Mouse (Mus musculus): ENCODE measurements around the gene Vangl2. TPM values are rescaled to one million over a fixed set of nuclear protein-coding genes. Genes with fewer than 3 reads are reported as not detected.

Vangl2 gene
- 49.4 and 52.1 TPM in 2 replicates for polyA plus RNA-seq (2015; fragmentation: Nextera tagmentation; extraction: Ambion mirVana)

DNA sequence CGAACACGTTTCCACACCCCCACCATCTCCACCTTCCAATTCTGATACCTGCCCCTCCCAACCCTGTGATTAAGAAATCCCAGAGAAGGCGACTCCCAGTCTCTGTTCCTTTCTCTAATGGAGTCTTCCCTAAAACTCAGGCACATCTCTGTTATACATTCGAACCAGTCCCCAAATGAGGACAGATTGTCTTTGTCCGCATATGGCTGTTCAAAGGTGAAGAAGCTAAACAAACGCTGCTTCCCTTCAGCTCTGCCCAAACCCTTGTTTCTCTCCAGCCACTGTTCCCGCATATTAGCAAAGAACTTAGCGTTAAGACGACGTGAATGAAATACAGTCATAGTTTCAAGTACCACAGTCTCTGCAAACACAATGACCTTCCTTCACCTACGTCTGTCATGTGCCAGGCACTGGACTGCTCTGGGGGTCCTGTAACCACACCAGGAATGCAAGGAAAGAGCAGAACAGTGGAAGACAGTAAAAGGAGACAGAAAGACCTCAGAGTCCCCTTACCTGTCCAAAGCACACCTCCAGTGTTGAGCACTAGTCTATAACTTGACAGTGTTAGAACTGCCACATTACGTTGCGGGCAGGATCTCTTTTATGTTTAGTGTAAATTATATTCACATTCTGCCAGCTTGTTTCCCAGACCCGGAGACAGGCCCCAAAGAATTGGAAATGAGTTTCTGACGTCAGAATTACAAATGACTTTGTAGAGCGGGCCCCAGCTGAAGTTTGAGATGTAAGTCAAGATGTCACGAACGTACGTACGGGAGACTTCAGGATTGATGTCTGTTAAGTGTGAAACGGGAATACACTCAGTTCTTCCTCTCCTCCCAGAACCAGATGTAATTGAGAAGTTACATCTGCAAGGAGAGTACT lies at the start of gene Vangl2:
Gene Vangl2, minus strand, starts transcription at position 51 of the 882 bp plus-strand sequence.
- 24% methylated on average over 21 of the region's 21 CpGs for WGBS
- Histone ChIP-seq H3K4me3 (peak within 1 kb of the TSS; percentile 73), H3K9ac (peak within 1 kb of the TSS; percentile 95), H3K4me1 (replicated peaks) (peaks cover 42% of the 10 kb centered on the region), H3K9me3 (no peaks in the 10 kb centered on the region), H3K4me2 (peak within 1 kb of the TSS; percentile 93), H3K27ac (peak within 1 kb of the TSS; percentile 98), H3K36me3 (no peaks in the 10 kb centered on the region), H3K27me3 (no peaks in the 10 kb centered on the region)
- ATAC-seq (ENCODE audit: low FRiP score), result no peak

DNA sequence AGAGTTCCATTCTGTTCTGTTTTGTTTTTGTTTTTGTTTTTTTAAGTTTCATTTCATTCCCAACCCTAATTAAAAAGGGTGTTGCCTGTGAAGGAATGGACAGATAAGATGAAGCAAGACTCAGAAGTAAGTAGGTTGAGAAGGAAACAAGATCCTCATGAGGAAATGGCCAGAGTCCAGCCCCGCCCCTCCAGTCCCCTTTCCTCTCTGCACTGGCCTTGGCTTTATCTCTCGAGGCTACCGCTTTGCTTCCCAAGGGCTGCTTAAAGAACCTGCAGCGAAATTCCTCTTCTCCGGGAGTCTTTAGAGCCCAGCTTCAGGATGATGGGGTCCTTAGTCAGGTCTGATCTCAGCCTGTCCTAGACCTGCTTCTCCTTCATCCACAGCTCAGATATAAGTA lies 49.7 kb upstream of the Vangl2 start:
- H3K27ac ChIP-seq, result no peak overlapping the region
- no peaks in the 10 kb centered on the region for H3K27me3 ChIP-seq
- H3K9ac ChIP-seq, result 0 out of 2 replicates have a peak overlapping the region, but pooled peaks have one; percentile 19
- H3K36me3 ChIP-seq, result peaks cover 68% of the 10 kb centered on the region
- H3K4me3 ChIP-seq, result no peak overlapping the region
- no peaks in the 10 kb centered on the region for H3K9me3 ChIP-seq
- H3K4me2 ChIP-seq, result no peak overlapping the region
- peaks cover 12% of the 10 kb centered on the region for H3K4me1 ChIP-seq (replicated peaks)
- WGBS, result 86% methylated on average over 5 of the region's 5 CpGs
- no peak for ATAC-seq (ENCODE audit: low FRiP score)

DNA sequence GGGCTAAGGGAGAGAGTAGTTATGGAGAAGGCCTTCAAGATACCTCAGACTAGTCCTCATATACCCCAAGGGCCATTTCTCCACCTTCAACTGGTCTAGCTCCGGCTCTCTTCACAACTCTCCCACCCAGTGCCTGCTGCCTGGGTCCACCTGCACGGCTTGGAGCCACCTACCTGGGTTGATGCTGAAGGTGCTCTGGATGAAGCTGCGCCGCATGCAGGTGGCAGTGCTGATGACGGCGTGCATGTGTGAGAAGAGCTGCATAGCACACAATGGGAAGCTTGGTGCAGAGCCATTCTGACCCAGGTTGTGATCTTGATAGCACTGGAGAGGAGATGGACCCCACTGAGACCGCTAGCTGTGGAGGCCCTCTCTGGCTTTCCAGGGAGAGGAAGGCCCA lies 44.4 kb upstream of the Vangl2 start:
- no peak overlapping the region for H3K27ac ChIP-seq
- H3K4me1 ChIP-seq (replicated peaks), result no peaks in the 10 kb centered on the region
- H3K36me3 ChIP-seq, result peaks cover 97% of the 10 kb centered on the region
- 97% methylated on average over 7 of the region's 7 CpGs for WGBS
- H3K4me2 ChIP-seq, result no peak overlapping the region
- no peaks in the 10 kb centered on the region for H3K27me3 ChIP-seq
- H3K9me3 ChIP-seq, result no peaks in the 10 kb centered on the region
- no peak overlapping the region for H3K4me3 ChIP-seq
- no peak overlapping the region for H3K9ac ChIP-seq
- ATAC-seq (ENCODE audit: low FRiP score), result no peak

DNA sequence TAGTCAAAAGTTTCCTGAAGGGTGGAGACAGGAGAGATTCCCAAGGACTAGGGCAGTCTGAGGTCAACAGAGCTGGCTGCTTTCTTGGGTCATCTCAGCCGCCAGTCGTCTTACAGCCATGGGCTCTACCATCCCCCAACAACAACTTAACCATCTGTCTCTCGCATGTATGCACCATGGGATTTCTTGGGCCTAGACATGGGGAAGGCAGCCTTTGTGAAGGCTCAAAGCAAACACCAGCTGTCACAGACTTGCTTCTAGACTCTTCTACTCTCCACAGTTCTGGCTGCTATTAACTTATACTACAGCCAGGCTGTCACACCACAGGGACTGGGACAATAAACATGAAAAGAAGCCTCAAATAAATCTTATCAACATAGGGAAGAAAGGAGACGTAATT lies 43.3 kb upstream of the Vangl2 start:
- Histone ChIP-seq H3K4me3 (no peak overlapping the region), H3K9me3 (no peaks in the 10 kb centered on the region), H3K27me3 (no peaks in the 10 kb centered on the region), H3K4me2 (no peak overlapping the region), H3K27ac (no peak overlapping the region), H3K4me1 (replicated peaks) (no peaks in the 10 kb centered on the region), H3K36me3 (peaks cover 100% of the 10 kb centered on the region), H3K9ac (no peak overlapping the region)
- no peak for ATAC-seq (ENCODE audit: low FRiP score)
- WGBS, result 56% methylated on average over 4 of the region's 4 CpGs

DNA sequence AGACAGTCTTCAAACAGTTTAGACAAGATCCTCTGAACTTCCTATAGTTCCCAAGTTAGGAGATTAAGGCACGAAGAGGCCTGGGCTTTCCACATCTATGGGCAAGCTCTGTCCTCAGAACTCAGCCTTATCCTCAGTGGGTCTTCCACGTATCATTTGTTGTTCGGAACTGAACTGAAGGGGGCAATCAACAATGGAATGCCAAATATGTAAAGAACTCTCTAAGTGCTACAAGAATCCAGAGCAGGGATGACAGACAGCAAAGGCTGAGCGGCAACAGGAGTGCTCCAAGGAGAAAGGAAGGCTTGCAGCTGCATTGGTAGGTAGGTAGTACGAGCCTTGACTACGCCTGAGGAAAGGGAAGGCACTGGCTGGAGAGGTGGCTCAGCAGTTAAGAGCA lies 42.0 kb upstream of the Vangl2 start:
- H3K9me3 ChIP-seq, result no peaks in the 10 kb centered on the region
- no peaks in the 10 kb centered on the region for H3K27me3 ChIP-seq
- H3K4me1 ChIP-seq (replicated peaks), result peaks cover 3% of the 10 kb centered on the region
- H3K36me3 ChIP-seq, result peaks cover 100% of the 10 kb centered on the region
- no peak overlapping the region for H3K4me3 ChIP-seq
- H3K4me2 ChIP-seq, result no peak overlapping the region
- WGBS, result 90% methylated on average over 6 of the region's 6 CpGs
- no peak overlapping the region for H3K27ac ChIP-seq
- no peak for ATAC-seq (ENCODE audit: low FRiP score)
- H3K9ac ChIP-seq, result no peak overlapping the region

DNA sequence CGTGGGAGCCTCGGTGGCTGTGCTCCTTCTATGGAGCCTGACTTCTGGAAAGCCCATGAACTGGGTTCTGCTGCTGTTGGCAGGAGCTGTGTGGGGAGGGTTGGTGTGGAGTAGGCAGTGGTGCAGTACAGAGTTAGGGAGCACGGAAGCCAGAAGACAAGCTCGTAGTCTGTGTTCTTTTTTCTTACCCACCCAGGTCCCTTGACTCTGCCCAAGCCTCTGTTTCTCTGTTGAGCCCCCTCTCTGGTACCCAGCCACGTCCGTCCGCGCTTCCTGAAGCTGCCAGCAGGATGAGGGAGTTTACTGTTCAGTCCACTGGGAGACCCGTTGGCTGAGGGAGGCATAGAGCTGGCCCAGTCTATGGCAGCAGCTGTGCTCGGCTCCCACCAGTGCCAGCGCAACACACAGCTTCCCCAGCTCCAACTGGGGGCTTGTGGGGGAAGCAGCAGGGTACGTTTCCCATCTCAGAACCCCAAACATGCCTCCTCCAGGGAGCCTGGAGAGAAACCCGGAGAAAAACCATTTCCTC lies 36.4 kb upstream of the Vangl2 start:
- H3K27me3 ChIP-seq, result no peaks in the 10 kb centered on the region
- H3K9me3 ChIP-seq, result no peaks in the 10 kb centered on the region
- H3K36me3 ChIP-seq, result peaks cover 56% of the 10 kb centered on the region
- H3K4me2 ChIP-seq, result no peak overlapping the region
- H3K27ac ChIP-seq, result peak overlapping the region; percentile 83
- ATAC-seq (ENCODE audit: low FRiP score), result peak; percentile 45
- WGBS, result 49% methylated on average over 13 of the region's 13 CpGs
- H3K4me1 ChIP-seq (replicated peaks), result peaks cover 47% of the 10 kb centered on the region
- no peak overlapping the region for H3K4me3 ChIP-seq
- H3K9ac ChIP-seq, result peak overlapping the region; percentile 19; the same call in 1 of the 2 replicates

DNA sequence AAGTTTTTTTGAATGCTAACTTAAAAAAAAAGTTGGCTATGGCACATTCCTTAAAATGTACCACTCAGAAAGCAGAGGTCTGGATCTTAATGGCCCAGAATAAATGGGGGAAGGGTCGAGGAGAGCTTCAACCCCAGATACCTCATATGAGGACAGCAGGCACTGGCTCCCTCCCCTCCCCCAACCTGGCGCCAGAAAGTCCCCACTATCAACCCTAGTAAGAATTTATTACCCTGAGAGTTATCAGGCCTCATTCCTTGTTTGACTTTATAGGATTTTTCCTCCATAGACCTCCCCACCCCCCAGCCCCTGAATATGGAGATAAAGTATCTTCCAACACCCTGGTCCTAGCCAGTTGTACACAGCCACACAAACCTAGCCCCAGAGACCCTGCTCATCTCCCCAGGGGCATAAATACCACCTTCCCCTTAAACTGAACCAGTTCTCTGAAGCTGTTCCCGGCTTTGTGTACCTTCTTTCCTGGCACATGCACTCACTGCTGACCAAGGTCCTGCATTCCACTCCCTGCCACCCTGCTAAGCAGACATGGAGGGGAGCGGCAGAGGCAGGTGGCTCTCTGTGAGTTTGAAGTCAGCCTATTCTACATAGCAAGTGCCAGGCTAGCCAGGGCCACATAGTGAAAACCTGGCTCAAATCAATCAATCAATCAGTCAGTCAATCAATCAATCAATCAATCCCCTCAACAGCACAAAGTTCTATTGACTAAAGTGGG lies 35.2 kb upstream of the Vangl2 start:
- 54% methylated on average over 4 of the region's 4 CpGs for WGBS
- Histone ChIP-seq H3K27ac (no peak overlapping the region), H3K9me3 (no peaks in the 10 kb centered on the region), H3K9ac (peak overlapping the region; percentile 49), H3K4me1 (replicated peaks) (peaks cover 56% of the 10 kb centered on the region), H3K4me3 (no peak overlapping the region), H3K36me3 (peaks cover 43% of the 10 kb centered on the region), H3K4me2 (no peak overlapping the region), H3K27me3 (no peaks in the 10 kb centered on the region)
- no peak for ATAC-seq (ENCODE audit: low FRiP score)

DNA sequence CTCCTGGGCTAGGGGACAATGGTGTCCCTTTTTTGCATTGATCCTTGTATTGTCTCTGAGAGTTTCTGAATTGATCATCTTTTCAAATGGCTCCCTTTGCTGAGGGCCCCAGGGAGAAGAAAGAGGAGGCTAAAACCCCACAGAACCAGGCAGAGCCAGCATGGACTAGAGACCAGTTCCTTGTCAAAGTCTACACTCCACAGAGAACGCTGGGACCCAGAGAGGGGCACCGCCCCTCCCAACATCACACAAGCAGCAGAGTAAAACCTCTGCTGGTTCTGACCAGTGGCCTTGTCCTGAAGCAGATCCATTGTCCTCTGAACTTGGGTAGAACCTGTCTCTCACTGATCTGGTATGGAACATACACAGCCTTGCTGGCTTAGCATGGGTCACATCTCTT lies 33.9 kb upstream of the Vangl2 start:
- no peak overlapping the region for H3K9ac ChIP-seq
- peaks cover 70% of the 10 kb centered on the region for H3K4me1 ChIP-seq (replicated peaks)
- H3K27ac ChIP-seq, result peak overlapping the region; percentile 86; the same call in 1 of the 2 replicates
- no peak overlapping the region for H3K4me2 ChIP-seq
- H3K27me3 ChIP-seq, result no peaks in the 10 kb centered on the region
- no peak overlapping the region for H3K4me3 ChIP-seq
- 87% methylated on average over 2 of the region's 2 CpGs for WGBS
- no peak for ATAC-seq (ENCODE audit: low FRiP score)
- no peaks in the 10 kb centered on the region for H3K9me3 ChIP-seq
- H3K36me3 ChIP-seq, result peaks cover 30% of the 10 kb centered on the region

DNA sequence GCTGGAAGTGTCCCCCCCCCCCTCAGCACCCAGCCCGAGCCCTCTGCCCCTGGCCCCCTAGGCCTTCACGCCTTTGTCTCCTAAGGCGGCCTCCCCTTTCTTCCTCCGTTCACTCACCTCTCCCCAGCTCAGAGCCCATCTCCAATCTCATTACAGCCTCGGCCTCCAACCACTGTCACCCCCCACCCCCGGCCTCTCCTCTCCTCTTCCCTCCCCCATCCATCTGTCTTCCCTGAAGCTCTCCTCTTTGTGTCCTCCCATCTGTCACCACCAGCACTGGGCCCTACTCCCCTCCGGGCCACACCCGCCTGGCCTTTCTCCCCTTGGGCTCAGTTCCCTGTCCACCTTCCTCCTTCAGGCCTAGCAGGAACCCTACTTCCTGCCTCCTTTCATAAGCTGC lies 33.0 kb upstream of the Vangl2 start:
- 16% methylated on average over 8 of the region's 8 CpGs for WGBS
- Histone ChIP-seq H3K4me1 (replicated peaks) (peaks cover 78% of the 10 kb centered on the region), H3K27ac (peak overlapping the region; percentile 86), H3K36me3 (peaks cover 21% of the 10 kb centered on the region), H3K27me3 (no peaks in the 10 kb centered on the region), H3K4me3 (no peak overlapping the region), H3K9me3 (no peaks in the 10 kb centered on the region), H3K4me2 (no peak overlapping the region), H3K9ac (peak overlapping the region; percentile 13; the same call in 1 of the 2 replicates)
- ATAC-seq (ENCODE audit: low FRiP score), result no peak

DNA sequence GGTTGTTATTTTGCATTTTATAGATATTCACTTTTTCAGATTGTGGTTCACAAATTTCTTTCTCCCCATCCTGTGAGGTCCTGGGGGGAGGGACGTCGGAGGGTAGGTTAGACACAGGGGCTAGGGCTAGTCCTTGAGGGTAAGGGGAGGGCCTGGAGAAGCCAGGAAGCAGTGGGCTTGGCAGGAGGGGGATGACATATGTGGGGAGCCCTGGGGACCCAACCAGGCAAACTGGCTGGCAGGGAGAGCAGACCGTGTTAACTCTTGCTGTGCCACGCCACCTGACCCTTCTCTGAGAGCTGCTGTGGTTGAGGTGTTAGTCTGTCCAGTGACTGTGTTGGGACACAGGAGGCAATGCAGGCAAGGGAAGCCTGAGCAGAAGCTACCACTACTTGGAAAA lies 32.4 kb upstream of the Vangl2 start:
- ATAC-seq (ENCODE audit: low FRiP score), result no peak
- Histone ChIP-seq H3K27me3 (no peaks in the 10 kb centered on the region), H3K27ac (peak overlapping the region; percentile 86), H3K36me3 (peaks cover 15% of the 10 kb centered on the region), H3K4me3 (no peak overlapping the region), H3K9ac (peak overlapping the region; percentile 13; the same call in 1 of the 2 replicates), H3K4me2 (no peak overlapping the region), H3K4me1 (replicated peaks) (peaks cover 84% of the 10 kb centered on the region), H3K9me3 (no peaks in the 10 kb centered on the region)
- WGBS, result 30% methylated on average over 4 of the region's 4 CpGs

DNA sequence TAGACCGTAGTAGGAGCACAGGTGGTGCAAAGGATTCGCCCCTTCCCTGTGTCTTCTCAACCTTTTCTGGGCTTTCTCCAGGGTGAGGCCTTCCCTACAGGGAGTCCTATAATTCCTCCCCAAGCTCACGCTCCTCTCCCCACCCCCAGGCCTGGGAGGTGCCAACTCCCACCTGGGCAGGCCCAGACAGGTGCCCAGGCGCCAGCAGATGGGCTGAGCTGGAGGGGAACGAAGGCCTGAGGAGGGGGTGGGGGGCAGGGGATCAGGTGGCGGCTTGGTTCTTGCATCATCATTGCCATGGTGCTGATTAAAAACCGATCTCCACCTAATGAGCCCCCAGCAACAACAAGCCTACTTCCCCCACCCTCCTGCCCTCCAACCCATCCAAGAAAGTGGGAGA lies 30.6 kb upstream of the Vangl2 start:
- Histone ChIP-seq H3K27me3 (no peaks in the 10 kb centered on the region), H3K4me1 (replicated peaks) (peaks cover 81% of the 10 kb centered on the region), H3K9ac (no peak overlapping the region), H3K4me3 (no peak overlapping the region), H3K9me3 (no peaks in the 10 kb centered on the region), H3K4me2 (0 out of 2 replicates have a peak overlapping the region, but pooled peaks have one; percentile 1), H3K36me3 (no peaks in the 10 kb centered on the region), H3K27ac (peak overlapping the region; percentile 86)
- WGBS, result 39% methylated on average over 7 of the region's 7 CpGs
- 0 out of 2 replicates have a peak, but pooled peaks have one; percentile 5 for ATAC-seq (ENCODE audit: low FRiP score)

DNA sequence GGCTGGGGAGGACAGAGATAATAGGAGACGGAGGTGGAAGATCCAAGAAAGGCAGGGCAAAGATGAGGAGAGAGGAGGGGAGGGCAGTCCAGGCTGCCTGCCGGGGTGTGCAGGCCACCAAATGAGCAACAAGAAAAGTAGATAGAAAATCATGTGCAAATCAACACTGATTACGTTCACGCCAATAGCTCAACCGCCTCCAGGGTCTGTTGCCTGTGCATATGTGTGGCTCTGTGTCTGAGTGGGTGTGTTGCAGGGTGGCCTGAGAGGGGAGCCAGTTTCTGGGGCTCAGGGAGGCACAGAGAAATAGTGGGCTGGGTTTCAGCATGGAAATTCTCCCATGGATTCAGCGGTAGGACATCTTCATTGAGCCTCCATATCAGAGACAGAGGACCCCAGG lies 30.1 kb upstream of the Vangl2 start:
- no peaks in the 10 kb centered on the region for H3K36me3 ChIP-seq
- peak overlapping the region; percentile 40; the same call in 1 of the 2 replicates for H3K9ac ChIP-seq
- H3K27me3 ChIP-seq, result no peaks in the 10 kb centered on the region
- peaks cover 81% of the 10 kb centered on the region for H3K4me1 ChIP-seq (replicated peaks)
- H3K4me2 ChIP-seq, result peak overlapping the region; percentile 23
- peak overlapping the region; percentile 86 for H3K27ac ChIP-seq
- 0 out of 2 replicates have a peak overlapping the region, but pooled peaks have one; percentile 2 for H3K4me3 ChIP-seq
- 33% methylated on average over 6 of the region's 6 CpGs for WGBS
- ATAC-seq (ENCODE audit: low FRiP score), result peak; percentile 22; the same call in 1 of the 2 replicates
- H3K9me3 ChIP-seq, result no peaks in the 10 kb centered on the region
